Mouse (Mus musculus) MEL (cell line): ENCODE data around the gene Brd7.

Experiments used
- EP300 ChIP-seq, 2 experiments: IDR thresholded peaks; 2 replicates each; pipeline ENCODE4 v1.6.1; 2011; ENCODE audit warnings: improper control_type of control experiment in 2 of 2, low read length in 2 of 2, low read depth in 1 of 2, mild to moderate bottlenecking in 1 of 2
- POLR2A ChIP-seq, 2 experiments: IDR thresholded peaks; 2 replicates each; pipeline ENCODE4 v1.6.1; 2011 to 2012; ENCODE audit warnings: low read length in 2 of 2, mild to moderate bottlenecking in 2 of 2, control low read depth in 1 of 2, improper control_type of control experiment in 1 of 2, low read depth in 1 of 2, moderate library complexity in 1 of 2; ENCODE audit not compliant: control insufficient read depth in 1 of 2, insufficient read depth in 1 of 2, poor library complexity in 1 of 2
- RAD21 ChIP-seq: IDR thresholded peaks from 2 replicates; pipeline ENCODE4 v1.6.1; 2011; ENCODE audit warnings: mild to moderate bottlenecking, low read depth, low read length, improper control_type of control experiment
- UBTF ChIP-seq: IDR thresholded peaks from 2 replicates; pipeline ENCODE4 v1.6.1; 2012; ENCODE audit warnings: low read depth, mild to moderate bottlenecking, inconsistent platforms, low read length, improper control_type of control experiment, moderate library complexity, borderline replicate concordance; ENCODE audit not compliant: insufficient read depth
- USF1 ChIP-seq: IDR thresholded peaks from 2 replicates; pipeline ENCODE4 v1.6.1; 2014; ENCODE audit warnings: low read depth, mild to moderate bottlenecking, inconsistent platforms, low read length, improper control_type of control experiment, moderate library complexity

DNA sequence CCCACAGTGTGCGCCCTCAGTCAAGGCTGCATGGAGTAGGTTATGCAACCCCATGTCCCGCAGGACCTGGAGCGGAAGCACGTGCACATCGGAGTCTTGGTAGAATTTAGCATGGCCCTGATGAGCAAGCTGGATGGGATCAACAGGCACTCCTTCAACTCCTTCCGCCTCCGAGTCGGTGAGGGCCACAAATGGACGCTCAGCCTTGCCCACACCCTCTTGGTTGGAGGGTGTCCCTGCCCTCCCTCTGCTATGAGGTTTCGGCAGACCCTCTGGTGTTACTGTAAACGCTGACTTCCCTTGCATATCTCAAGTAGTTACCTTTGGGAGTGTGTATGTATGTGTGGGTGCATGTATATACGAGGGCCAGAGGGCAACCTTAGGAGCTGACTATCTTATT lies 35.7 kb downstream of the Brd7 start:
- TF ChIP-seq UBTF (no peak), RAD21 (no peak), POLR2A (IDR thresholded peaks at IDR 0.05; ENCODE audit: control insufficient read depth in 1 of 2, insufficient read depth in 1 of 2, low read depth in 1 of 2, low read length in 2 of 2, poor library complexity in 1 of 2) (no peak), USF1 (no peak), EP300 (IDR thresholded peaks at IDR 0.05; ENCODE audit: low read depth in 1 of 2, low read length in 2 of 2) (no peak)
